ENCODE assay signal across 9 mouse cellular contexts in the genomic region with DNA sequence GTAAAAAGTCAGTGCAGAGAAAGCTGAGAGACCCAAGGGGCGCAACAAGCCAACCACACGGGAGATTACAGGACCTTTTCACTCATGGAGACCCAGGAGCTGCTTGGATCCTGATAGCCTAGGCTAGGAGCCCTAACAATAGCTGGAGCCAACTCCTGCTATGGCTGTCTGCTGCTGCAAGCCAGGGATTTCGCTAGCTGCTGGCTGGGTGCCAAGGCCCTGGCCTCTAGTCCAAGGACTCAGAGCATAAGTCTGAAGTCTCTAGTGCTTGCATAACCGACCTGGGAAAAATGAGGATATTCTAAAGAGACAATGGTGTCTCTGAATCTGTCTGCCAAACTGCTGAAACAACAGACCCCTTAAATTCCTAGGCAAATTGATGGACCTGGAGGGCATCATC.
DNase-seq lines count a peak whose midpoint lies in the region; ATAC-seq lines count a peak whose summit lies in the region.
"Had no signal": no experiment of that assay in that cellular context is flagged by ENCODE, and none has a peak within 500 bp of the region (broad histone marks: within the 10 kb centered on the region; RNA-seq: fewer than 3 reads in every experiment).

No protein-coding gene starts in this region.

- DNase-seq in cerebellum, adult 11 months = peak; percentile 5
- DNase-seq in adrenal gland, postnatal 14 days = peak; percentile 91
- peak; percentile 9 for DNase-seq in gonadal fat pad, adult 2 months (ENCODE audit: low read depth)
- DNase-seq in lung, postnatal 25 days (ENCODE audit: low spot score) = peak; percentile 36
- no peak for DNase-seq in frontal cortex, adult 2 months (ENCODE audit: extremely low spot score in 1 of 2, low spot score in 1 of 2)
- DNase-seq in right cerebral cortex, adult 2 months (ENCODE audit: low spot score in 2 of 2) = no peak
- DNase-seq: liver, embryonic 13.5 days had no signal

- no peak for ATAC-seq in cerebellum, adult (ENCODE audit: insufficient number of reproducible peaks, low FRiP score, low TSS enrichment)
- ATAC-seq in granulocyte monocyte progenitor cell, adult 5-6 weeks (replicated peaks; ENCODE audit: poor library complexity, severe bottlenecking) = no peak

Comparison
In these comparisons a context has a peak if more than half of its experiments do, and no peak if none do; other contexts are left out.
1. DNase-seq: peak in cerebellum, adult 11 months (single experiment), adrenal gland, postnatal 14 days (single experiment), gonadal fat pad, adult 2 months (single experiment) and lung, postnatal 25 days (single experiment); none in frontal cortex, adult 2 months (0 of 2) and right cerebral cortex, adult 2 months (0 of 2).